Mouse (Mus musculus) heart, embryonic 12.5 days (tissue): Measurements from ENCODE around the gene Adck2. TPM values are rescaled to one million over a fixed set of nuclear protein-coding genes. Genes with fewer than 3 reads are reported as not detected.

Experiments used
- polyA plus RNA-seq: library from polyadenylated mRNA; unstranded; fragments of >200 nt; fragmentation: Nextera tagmentation; extraction: Ambion mirVana; gene quantifications from 2 replicates; pipeline ENCODE4 v1.2.1, GENCODE M21; 2016

Adck2 gene
- polyA plus RNA-seq, 1 experiment from 2014 or later = 17.0 TPM

Other genes with a start within 250 kb of the Adck2 start
- gene Slc37a3, start 196.2 kb upstream of the Adck2 start, polyA plus RNA-seq = 34.8 and 43.1 TPM in 2 replicates
- gene Rab19, start 192.7 kb upstream of the Adck2 start, polyA plus RNA-seq = 0.42 and 0.67 TPM in 2 replicates
- gene Mkrn1, start 153.4 kb upstream of the Adck2 start, polyA plus RNA-seq = 52.7 and 55.1 TPM in 2 replicates
- gene Dennd2a, start 16.0 kb upstream of the Adck2 start, polyA plus RNA-seq = 26.8 and 28.2 TPM in 2 replicates
- gene Gm42420, start 11.9 kb downstream of the Adck2 start, polyA plus RNA-seq = 1.0 TPM in 1 of 2 replicates, not detected in the other
- gene Ndufb2, start 18.7 kb downstream of the Adck2 start, polyA plus RNA-seq = 541 and 562 TPM in 2 replicates
- gene Braf, start 151.6 kb downstream of the Adck2 start, polyA plus RNA-seq = 14.6 and 16.0 TPM in 2 replicates
- 205 and 206 TPM in 2 replicates for gene Mrps33, start 237.1 kb downstream of the Adck2 start, polyA plus RNA-seq